Mouse (Mus musculus) right cerebral cortex, adult 2 months (tissue): ENCODE data around the gene Igdcc3.

Experiments used
- DNase-seq, 2 experiments: peaks; one replicate each; pipeline ENCODE4 v3.0.0; 2021 to 2022; ENCODE audit warnings: low spot score in 2 of 2

The Igdcc3 gene

GRCm38 (mm10) chr9:65177497-65177896, 36.5 kb downstream of the Igdcc3 start:
- no peak for DNase-seq

GRCm38 (mm10) chr9:65177912-65178311, 36.9 kb downstream of the Igdcc3 start:
- DNase-seq, result no peak

GRCm38 (mm10) chr9:65178336-65179213, 37.6 kb downstream of the Igdcc3 start:
- DNase-seq, result no peak

- DNase-seq, result no peak
Measured at GRCm38 (mm10) chr9:65179817-65180624, 39.0 kb downstream of the Igdcc3 start.

GRCm38 (mm10) chr9:65188599-65188998, 47.6 kb downstream of the Igdcc3 start:
- peak; percentile 88 to 94 for DNase-seq

GRCm38 (mm10) chr9:65190306-65190705, 49.3 kb downstream of the Igdcc3 start:
- no peak for DNase-seq

- no peak for DNase-seq
Measured at GRCm38 (mm10) chr9:65191389-65191754, 50.4 kb downstream of the Igdcc3 start.

- no peak for DNase-seq
Measured at GRCm38 (mm10) chr9:65191755-65192469, 50.9 kb downstream of the Igdcc3 start.

GRCm38 (mm10) chr9:65193214-65193613, 52.2 kb downstream of the Igdcc3 start:
- no peak for DNase-seq

- DNase-seq, result no peak
Measured at GRCm38 (mm10) chr9:65195053-65195452, 54.1 kb downstream of the Igdcc3 start, which contains the start of gene Parp16. TSS of gene Parp16 (plus strand) at chr9:65195353.

GRCm38 (mm10) chr9:65195621-65195981, 54.6 kb downstream of the Igdcc3 start:
- DNase-seq, result no peak

GRCm38 (mm10) chr9:65195982-65196737, 55.2 kb downstream of the Igdcc3 start:
- no peak for DNase-seq

- DNase-seq, result peak; percentile 90 to 96
Measured at GRCm38 (mm10) chr9:65196738-65197569, 56.0 kb downstream of the Igdcc3 start.

GRCm38 (mm10) chr9:65197826-65198225, 56.8 kb downstream of the Igdcc3 start:
- DNase-seq, result no peak

GRCm38 (mm10) chr9:65199723-65200122, 58.7 kb downstream of the Igdcc3 start:
- DNase-seq, result no peak

GRCm38 (mm10) chr9:65200606-65201005, 59.6 kb downstream of the Igdcc3 start:
- no peak for DNase-seq

GRCm38 (mm10) chr9:65201021-65201380, 60.0 kb downstream of the Igdcc3 start:
- DNase-seq, result no peak

GRCm38 (mm10) chr9:65201381-65202164, 60.6 kb downstream of the Igdcc3 start:
- peak; percentile 80 to 84 for DNase-seq

GRCm38 (mm10) chr9:65202165-65202754, 61.3 kb downstream of the Igdcc3 start:
- DNase-seq, result no peak
